Mouse (Mus musculus) CH12.LX (cell line): ENCODE results near the gene Tacr2. TPM values are rescaled to one million over a fixed set of nuclear protein-coding genes. Genes with fewer than 3 reads are reported as not detected.

Source experiments
- DNase-seq: peaks from one replicate; pipeline ENCODE4 v3.0.0-alpha.2; 2013; ENCODE audit errors: extremely low read depth
- H3K27ac ChIP-seq: 2 replicates; pipeline ENCODE4 v1.5.1; 2012; ENCODE audit warnings: low read depth, mild to moderate bottlenecking, control low read depth, moderate library complexity; ENCODE audit not compliant: insufficient read depth
- H3K27me3 ChIP-seq: replicated peaks from 2 replicates; pipeline ENCODE3; 2012; ENCODE audit warnings: inconsistent platforms
- H3K36me3 ChIP-seq, 2 experiments: replicated peaks in 1 of 2; 2 replicates each; pipeline versions ENCODE3 to v1.6.1; 2012; ENCODE audit warnings: inconsistent platforms in 1 of 2, low read length in 1 of 2, mild to moderate bottlenecking in 1 of 2, mixed read lengths in 1 of 2, moderate library complexity in 1 of 2; ENCODE audit not compliant: control insufficient read depth in 1 of 2, insufficient read depth in 1 of 2
- H3K4me1 ChIP-seq, 2 experiments: 2 replicates each; pipeline ENCODE4 v1.6.1; 2012; ENCODE audit warnings: inconsistent platforms in 1 of 2, moderate library complexity in 1 of 2; ENCODE audit not compliant: insufficient read depth in 2 of 2, control insufficient read depth in 1 of 2
- H3K4me2 ChIP-seq: 2 replicates; pipeline ENCODE4 v1.6.1; 2012; ENCODE audit warnings: low read depth, mild to moderate bottlenecking, control low read depth; ENCODE audit not compliant: poor library complexity, insufficient read depth, severe bottlenecking
- H3K4me3 ChIP-seq, 3 experiments: fragments of 150-350 bp in 1 of 3; sonication (generic) in 1 of 3; replicated peaks in 1 of 3; 2 replicates each; pipeline versions ENCODE3 to v1.5.1; 2011 to 2012; ENCODE audit warnings: low read depth in 2 of 3, low read length in 2 of 3, mild to moderate bottlenecking in 2 of 3, moderate library complexity in 2 of 3, control low read depth in 1 of 3, improper control_type of control experiment in 1 of 3, inconsistent platforms in 1 of 3, mixed read lengths in 1 of 3; ENCODE audit not compliant: poor library complexity in 1 of 3
- H3K79me2 ChIP-seq: replicated peaks from 2 replicates; pipeline ENCODE4 v1.6.1; 2012; ENCODE audit warnings: mild to moderate bottlenecking, moderate library complexity; ENCODE audit not compliant: control insufficient read depth, poor library complexity, insufficient read depth, severe bottlenecking; ENCODE audit errors: extremely low read depth
- H3K9ac ChIP-seq: 2 replicates; pipeline ENCODE4 v1.6.1; 2012; ENCODE audit warnings: low read depth, mild to moderate bottlenecking, control low read depth, moderate library complexity; ENCODE audit not compliant: insufficient read depth
- H3K9me3 ChIP-seq: replicated peaks from 2 replicates; pipeline ENCODE3; 2012; ENCODE audit warnings: low read length, inconsistent platforms, mixed read lengths
- CTCF ChIP-seq, 2 experiments: IDR thresholded peaks in 1 of 2; conservative IDR thresholded peaks in 1 of 2; 2 replicates each; pipeline ENCODE4 v1.5.1; 2011 to 2012; ENCODE audit warnings: low read depth in 2 of 2, low read length in 2 of 2, improper control_type of control experiment in 1 of 2, inconsistent platforms in 1 of 2, mild to moderate bottlenecking in 1 of 2, moderate library complexity in 1 of 2
- E2F4 ChIP-seq: IDR thresholded peaks from 2 replicates; pipeline ENCODE4 v1.6.1; 2011; ENCODE audit warnings: low read depth, low read length, improper control_type of control experiment; ENCODE audit not compliant: insufficient replicate concordance
- HCFC1 ChIP-seq: IDR thresholded peaks from 2 replicates; pipeline ENCODE4 v1.6.1; 2012; ENCODE audit warnings: low read depth, mild to moderate bottlenecking, inconsistent platforms, low read length, improper control_type of control experiment
- JUN ChIP-seq: IDR thresholded peaks from 2 replicates; pipeline ENCODE4 v1.6.1; 2011; ENCODE audit warnings: low read depth, mild to moderate bottlenecking, low read length, improper control_type of control experiment, moderate library complexity; ENCODE audit not compliant: insufficient read depth
- MAX ChIP-seq: IDR thresholded peaks from 2 replicates; pipeline ENCODE4 v1.6.1; 2011; ENCODE audit warnings: low read length, improper control_type of control experiment
- MXI1 ChIP-seq: IDR thresholded peaks from 2 replicates; pipeline ENCODE4 v1.6.1; 2011; ENCODE audit warnings: mild to moderate bottlenecking, low read depth, low read length, improper control_type of control experiment
- NELFE ChIP-seq: IDR thresholded peaks from 2 replicates; pipeline ENCODE4 v1.6.1; 2011; ENCODE audit warnings: low read depth, low read length, improper control_type of control experiment
- NRF1 ChIP-seq: IDR thresholded peaks from 2 replicates; pipeline ENCODE4 v1.6.1; 2014; ENCODE audit warnings: low read depth, mild to moderate bottlenecking, inconsistent platforms, low read length, improper control_type of control experiment, moderate library complexity
- PAX5 ChIP-seq: IDR thresholded peaks from 2 replicates; pipeline ENCODE4 v1.6.1; 2012; ENCODE audit warnings: low read length, inconsistent platforms, mixed read lengths
- RAD21 ChIP-seq: IDR thresholded peaks from 2 replicates; pipeline ENCODE4 v1.6.1; 2011; ENCODE audit warnings: low read depth, mild to moderate bottlenecking, low read length, improper control_type of control experiment, moderate library complexity
- SMC3 ChIP-seq: IDR thresholded peaks from 2 replicates; pipeline ENCODE4 v1.6.1; 2011; ENCODE audit warnings: low read depth, low read length, improper control_type of control experiment
- TBP ChIP-seq: conservative IDR thresholded peaks from 2 replicates; pipeline ENCODE4 v1.6.1; 2011; ENCODE audit warnings: low read depth, low read length, improper control_type of control experiment
- TCF12 ChIP-seq: IDR thresholded peaks from 2 replicates; pipeline ENCODE4 v1.6.1; 2014; ENCODE audit warnings: low read depth, mild to moderate bottlenecking, inconsistent platforms, low read length, improper control_type of control experiment
- ZC3H11A ChIP-seq: IDR thresholded peaks from 2 replicates; pipeline ENCODE4 v1.6.1; 2012; ENCODE audit warnings: low read depth, mild to moderate bottlenecking, inconsistent platforms, low read length, improper control_type of control experiment
- ZKSCAN1 ChIP-seq: IDR thresholded peaks from 2 replicates; pipeline ENCODE4 v1.6.1; 2012; ENCODE audit warnings: low read depth, inconsistent platforms, low read length, improper control_type of control experiment, borderline replicate concordance
- dilution Hi-C: fragments of 300-500 bp; cut with MboI; formaldehyde crosslinking; loops from 2 replicates; pipeline ENCODE4 v1.14.3; 2020; ENCODE audit warnings: low sequenced_read_pairs; ENCODE audit not compliant: extremely low pct_unique_long_range_greater_than_20kb, extremely low pct_ligation_motif_present
- in situ Hi-C: fragments of 300-500 bp; cut with MboI; formaldehyde crosslinking; loops from 3 replicates; pipeline ENCODE4 v1.14.3; 2019; ENCODE audit warnings: low sequenced_read_pairs, low pct_ligation_motif_present, low pct_unique_long_range_greater_than_20kb, mixed read lengths
- polyA plus RNA-seq: library from polyadenylated mRNA; unstranded; fragments of >175 nt; gene quantifications from 2 replicates; pipeline ENCODE4 v1.2.1, GENCODE M21; 2012; ENCODE audit warnings: low read depth; ENCODE audit not compliant: insufficient read length
- total RNA-seq, 2 experiments: library from RNA; depleted of rRNA; stranded (reverse); fragments of 300-350 nt in 1 of 2; fragments of >200 nt in 1 of 2; gene quantifications; 2 replicates each; pipeline ENCODE4 v1.2.3; 2012 to 2014

Tacr2 gene
- total and polyA plus RNA-seq, 3 experiments: 0.04 to 0.24 (median 0.13) TPM

GRCm38 (mm10) chr10:62242358-62242757 lies 9.9 kb upstream of the Tacr2 start:
- no peaks in the 10 kb centered on the region for H3K79me2 ChIP-seq
- H3K36me3 ChIP-seq: no peaks in the 10 kb centered on the region
- no peak overlapping the region for H3K4me3 ChIP-seq
- dilution Hi-C loops: no loop called here
- H3K9ac ChIP-seq: no peak overlapping the region
- TF ChIP-seq ZKSCAN1 (no peak), TCF12 (peak; percentile 70), MAX (no peak), NRF1 (no peak)
- DNase-seq: no peak
- H3K27me3 ChIP-seq: peaks cover 2% of the 10 kb centered on the region
- H3K9me3 ChIP-seq: peaks cover 11% of the 10 kb centered on the region
- no peak overlapping the region for H3K27ac ChIP-seq
- peaks cover 4 to 7% of the 10 kb centered on the region in 2 experiments for H3K4me1 ChIP-seq
- in situ Hi-C loops: loop anchor here (5.0 kb wide), 1 partner anchor 55 kb away; no protein-coding TSS in a partner anchor
- no peak overlapping the region for H3K4me2 ChIP-seq

GRCm38 (mm10) chr10:62242896-62243295 lies 9.3 kb upstream of the Tacr2 start:
- Histone ChIP-seq H3K9me3 (peaks cover 11% of the 10 kb centered on the region), H3K4me2 (no peak overlapping the region), H3K36me3 (no peaks in the 10 kb centered on the region), H3K27ac (no peak overlapping the region), H3K4me1 (peaks cover 4 to 7% of the 10 kb centered on the region in 2 experiments), H3K9ac (no peak overlapping the region), H3K27me3 (peaks cover 6% of the 10 kb centered on the region), H3K4me3 (no peak overlapping the region), H3K79me2 (no peaks in the 10 kb centered on the region)
- peak; percentile 38 for DNase-seq
- TF ChIP-seq SMC3: peak; percentile 72
- no peak for TF ChIP-seq MAX
- TF ChIP-seq JUN: no peak
- TF ChIP-seq MXI1: no peak
- no peak for TF ChIP-seq TCF12
- no peak for TF ChIP-seq PAX5
- no peak for TF ChIP-seq ZKSCAN1
- no peak for TF ChIP-seq HCFC1
- TF ChIP-seq ZC3H11A: no peak
- TF ChIP-seq CTCF (conservative IDR thresholded peaks at IDR 0.05 in 1 of 2, IDR thresholded peaks at IDR 0.05 in 1 of 2; ENCODE audit: low read depth in 2 of 2, low read length in 2 of 2): peak in 1 of 2 experiments; percentile 70; a peak in 2 of 4 replicates
- no peak for TF ChIP-seq TBP
- TF ChIP-seq RAD21: peak; percentile 70
- TF ChIP-seq E2F4: no peak
- no peak for TF ChIP-seq NELFE
- dilution Hi-C loops (no loop called here), in situ Hi-C loops (loop anchor here (5.0 kb wide), 1 partner anchor 56 kb away; no protein-coding TSS in a partner anchor)
